Mouse (Mus musculus) ES-E14 (cell line): ENCODE data around the gene Zfp277. TPM values are rescaled to one million over a fixed set of nuclear protein-coding genes. Genes with fewer than 3 reads are reported as not detected.

Source experiments
- DNase-seq: peaks from one replicate; pipeline ENCODE4 v3.0.0-alpha.2; 2013; ENCODE audit warnings: low read depth, low spot score
- H3K27ac ChIP-seq: 2 replicates; pipeline ENCODE4 v1.5.1; 2012; ENCODE audit warnings: low read depth, mild to moderate bottlenecking, low read length, moderate library complexity, mixed read lengths; ENCODE audit not compliant: poor library complexity, insufficient read depth, severe bottlenecking
- H3K36me3 ChIP-seq: 2 replicates; pipeline ENCODE4 v1.6.1; 2012; ENCODE audit warnings: mild to moderate bottlenecking, low read length, moderate library complexity, mixed read lengths; ENCODE audit not compliant: control insufficient read depth, poor library complexity, insufficient read depth, severe bottlenecking
- H3K4me1 ChIP-seq, 2 experiments: fragments of 150-350 bp in 1 of 2; sonication (generic) in 1 of 2; 2 replicates each; pipeline ENCODE4 v1.6.1; 2012; ENCODE audit warnings: low read length in 2 of 2, mild to moderate bottlenecking in 1 of 2, mixed read lengths in 1 of 2; ENCODE audit not compliant: control insufficient read depth in 2 of 2, insufficient read depth in 2 of 2, poor library complexity in 1 of 2
- H3K4me3 ChIP-seq, 2 experiments: fragments of 150-350 bp in 1 of 2; sonication (generic) in 1 of 2; 2 replicates each; pipeline ENCODE4 v1.5.1; 2012; ENCODE audit warnings: low read length in 2 of 2, low read depth in 1 of 2, mild to moderate bottlenecking in 1 of 2, mixed read lengths in 1 of 2; ENCODE audit not compliant: insufficient read depth in 1 of 2, poor library complexity in 1 of 2, severe bottlenecking in 1 of 2
- H3K9ac ChIP-seq: 2 replicates; pipeline ENCODE4 v1.6.1; 2012; ENCODE audit warnings: low read depth, mild to moderate bottlenecking, low read length, mixed read lengths; ENCODE audit not compliant: poor library complexity, insufficient read depth, severe bottlenecking
- H3K9me3 ChIP-seq: fragments of 150-350 bp; sonication (generic); 2 replicates; pipeline ENCODE4 v1.6.1; 2012; ENCODE audit warnings: low read depth, mild to moderate bottlenecking, low read length; ENCODE audit not compliant: control insufficient read depth, insufficient read depth
- CHD2 ChIP-seq: IDR thresholded peaks from 2 replicates; pipeline ENCODE4 v1.6.1; 2014; ENCODE audit warnings: mild to moderate bottlenecking, low read depth, low read length, inconsistent platforms
- HCFC1 ChIP-seq: IDR thresholded peaks from 2 replicates; pipeline ENCODE4 v1.6.1; 2012; ENCODE audit warnings: low read length, inconsistent platforms, borderline replicate concordance; ENCODE audit not compliant: insufficient read depth
- MAFK ChIP-seq: IDR thresholded peaks from 2 replicates; pipeline ENCODE4 v1.6.1; 2014; ENCODE audit warnings: mild to moderate bottlenecking, low read depth, low read length, inconsistent platforms; ENCODE audit not compliant: insufficient read depth
- ZC3H11A ChIP-seq: IDR thresholded peaks from 2 replicates; pipeline ENCODE4 v1.6.1; 2012; ENCODE audit warnings: low read depth, mild to moderate bottlenecking, inconsistent platforms, low read length, borderline replicate concordance
- ZNF384 ChIP-seq: IDR thresholded peaks from 2 replicates; pipeline ENCODE4 v1.6.1; 2012; ENCODE audit warnings: low read depth, low read length, inconsistent platforms
- in situ Hi-C, 2 experiments: fragments of 600-800 bp; cut with MboI; formaldehyde crosslinking; loops; one replicate each; pipeline ENCODE4 v1.15.1; 2025; ENCODE audit warnings: low sequenced_read_pairs in 2 of 2, inconsistent platforms in 1 of 2; ENCODE audit not compliant: unreplicated experiment in 2 of 2
- total RNA-seq: library from RNA; depleted of rRNA; stranded (reverse); fragments of 300-350 nt; gene quantifications from 2 replicates; pipeline ENCODE4 v1.2.3, GENCODE M21; 2012

Zfp277 gene
- total RNA-seq, 1 experiment: 21.9 TPM

DNA sequence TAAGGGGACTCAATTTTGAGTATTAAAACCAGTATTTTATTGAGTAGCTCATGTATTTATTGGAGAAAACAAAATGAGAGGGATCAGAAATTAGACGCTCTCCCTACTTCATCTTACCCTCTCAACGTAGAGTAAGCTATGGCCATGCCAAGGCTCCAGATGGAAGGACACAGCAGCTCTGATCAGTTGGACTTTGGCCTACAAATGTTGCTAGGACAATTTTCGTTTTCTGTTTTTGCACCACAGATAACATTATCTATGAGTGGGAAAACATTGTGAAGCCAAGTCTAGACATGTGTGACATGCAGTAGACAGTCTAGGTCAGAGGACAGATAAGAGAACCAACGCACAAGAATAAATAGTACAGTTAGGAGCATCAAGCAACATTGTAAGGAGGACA is 28.4 kb downstream of the Zfp277 start:
- Histone ChIP-seq H3K9me3 (0 out of 2 replicates have a peak, but pooled peaks cover 2% of the 10 kb centered on the region), H3K4me1 (no peaks in the 10 kb centered on the region), H3K9ac (no peak overlapping the region), H3K27ac (no peak overlapping the region), H3K36me3 (no peaks in the 10 kb centered on the region), H3K4me3 (no peak overlapping the region)
- in situ Hi-C loops: no loop called here
- no peak for DNase-seq
- no peak for TF ChIP-seq ZNF384
- no peak for TF ChIP-seq HCFC1
- no peak for TF ChIP-seq MAFK
- no peak for TF ChIP-seq ZC3H11A
- no peak for TF ChIP-seq CHD2

- no peak overlapping the region for H3K27ac ChIP-seq
- no peak overlapping the region for H3K4me3 ChIP-seq
- no peaks in the 10 kb centered on the region for H3K4me1 ChIP-seq
- TF ChIP-seq HCFC1 (no peak), MAFK (no peak), ZC3H11A (no peak), CHD2 (no peak), ZNF384 (no peak)
- no peak overlapping the region for H3K9ac ChIP-seq
- in situ Hi-C loops: no loop called here
- DNase-seq: no peak
- H3K36me3 ChIP-seq: no peaks in the 10 kb centered on the region
- H3K9me3 ChIP-seq: 0 out of 2 replicates have a peak, but pooled peaks cover 5% of the 10 kb centered on the region
Measured at GRCm38 (mm10) chr12:40415312-40415925, 30.3 kb downstream of the Zfp277 start.

- TF ChIP-seq ZC3H11A: no peak
- no peak for TF ChIP-seq HCFC1
- TF ChIP-seq ZNF384: no peak
- no peak for TF ChIP-seq CHD2
- TF ChIP-seq MAFK: no peak
- Histone ChIP-seq H3K27ac (no peak overlapping the region), H3K9me3 (peaks cover 6% of the 10 kb centered on the region; the same call in 1 of the 2 replicates), H3K9ac (no peak overlapping the region), H3K4me1 (no peaks in the 10 kb centered on the region), H3K4me3 (no peak overlapping the region), H3K36me3 (no peaks in the 10 kb centered on the region)
- in situ Hi-C loops: no loop called here
- no peak for DNase-seq
Measured at GRCm38 (mm10) chr12:40414682-40415311, 30.9 kb downstream of the Zfp277 start.

DNA sequence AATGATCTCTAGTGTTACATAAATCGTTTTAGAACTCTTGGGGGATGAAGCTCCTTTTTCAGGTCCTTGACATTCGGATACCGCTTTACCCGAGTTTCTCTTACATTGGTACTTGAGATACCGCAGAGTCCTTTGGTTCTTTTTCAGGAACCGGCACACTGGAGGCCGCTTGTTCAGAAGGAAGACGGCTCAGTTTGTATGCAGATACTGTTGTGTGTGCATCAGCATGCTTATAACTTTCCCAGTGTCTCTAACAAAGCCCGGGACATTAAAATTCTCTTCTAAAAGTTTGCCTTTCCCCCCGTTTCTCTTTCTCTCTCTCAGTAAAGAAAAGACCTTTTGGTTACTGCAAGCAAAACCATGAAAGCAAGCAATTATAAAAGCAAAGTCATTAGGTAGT is 45.9 kb downstream of the Zfp277 start:
- DNase-seq: no peak
- H3K27ac ChIP-seq: no peak overlapping the region
- TF ChIP-seq ZNF384 (no peak), ZC3H11A (no peak), HCFC1 (no peak), MAFK (no peak), CHD2 (no peak)
- H3K9me3 ChIP-seq: peaks cover 25% of the 10 kb centered on the region
- H3K36me3 ChIP-seq: no peaks in the 10 kb centered on the region
- H3K9ac ChIP-seq: no peak overlapping the region
- no peaks in the 10 kb centered on the region for H3K4me1 ChIP-seq
- in situ Hi-C loops: no loop called here
- H3K4me3 ChIP-seq: no peak overlapping the region
